In the genomic region with DNA sequence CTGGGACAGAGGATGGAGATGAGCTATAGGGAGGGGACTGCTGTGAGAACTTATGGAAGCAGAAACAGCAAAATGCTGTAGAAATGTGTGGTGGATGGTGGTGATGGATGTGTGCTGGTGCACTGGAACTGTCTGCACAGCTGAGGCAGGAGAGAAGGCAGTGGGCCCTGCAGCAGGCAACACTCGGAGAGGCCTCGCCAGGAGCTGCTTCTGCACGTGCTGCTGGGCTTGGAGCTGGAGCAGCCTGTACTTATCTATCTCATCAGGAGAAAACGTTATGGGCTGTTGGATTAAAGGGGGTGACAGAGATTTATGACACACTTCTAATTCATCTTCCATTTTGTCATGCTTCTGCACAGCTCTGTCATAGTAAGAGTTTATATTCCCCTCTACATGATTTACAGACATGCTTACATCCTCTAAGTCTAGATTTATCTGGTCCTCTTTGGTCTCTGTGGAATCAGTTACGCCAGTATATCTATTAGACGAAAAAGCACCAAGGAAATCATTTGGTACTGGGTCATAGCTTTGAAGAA, we compare ENCODE assay signal across 21 mouse cellular contexts.
DNase-seq lines count a peak whose midpoint lies in the region; ATAC-seq and TF ChIP-seq lines count a peak whose summit lies in the region.
"Had no signal": no experiment of that assay in that cellular context is flagged by ENCODE, and none has a peak within 500 bp of the region (broad histone marks: within the 10 kb centered on the region; RNA-seq: fewer than 3 reads in every experiment).

No protein-coding gene starts in this region.

- H3K9ac ChIP-seq in kidney, postnatal 0 days (ENCODE audit: low read depth, low read length): no peak overlapping the region
- no peak overlapping the region for H3K9ac ChIP-seq in kidney, embryonic 16.5 days (replicated peaks; ENCODE audit: low read length)
- H3K9ac ChIP-seq in hindbrain, embryonic 14.5 days: no peak overlapping the region
- no peak overlapping the region for H3K9ac ChIP-seq in neural tube, embryonic 15.5 days (replicated peaks)
- H3K9ac ChIP-seq: embryonic facial prominence, embryonic 15.5 days had no signal

- H3K27ac ChIP-seq in kidney, postnatal 0 days: no peak overlapping the region
- H3K27ac ChIP-seq in kidney, embryonic 16.5 days (ENCODE audit: low read length): no peak overlapping the region
- H3K27ac ChIP-seq in hindbrain, embryonic 14.5 days: no peak overlapping the region
- no peak overlapping the region for H3K27ac ChIP-seq in neural tube, embryonic 15.5 days (replicated peaks)
- H3K27ac ChIP-seq: embryonic facial prominence, embryonic 15.5 days; forebrain, embryonic 10.5 days; gastrocnemius, adult 2 months; heart, embryonic 10.5 days had no signal

- no peaks in the 10 kb centered on the region for H3K36me3 ChIP-seq in kidney, postnatal 0 days (ENCODE audit: insufficient read depth, low read length)
- H3K36me3 ChIP-seq in kidney, embryonic 16.5 days (ENCODE audit: insufficient read depth, low read length): no peaks in the 10 kb centered on the region
- no peaks in the 10 kb centered on the region for H3K36me3 ChIP-seq in hindbrain, embryonic 14.5 days (replicated peaks; ENCODE audit: control insufficient read depth, insufficient read depth)
- H3K36me3 ChIP-seq in neural tube, embryonic 15.5 days: no peaks in the 10 kb centered on the region
- H3K36me3 ChIP-seq: embryonic facial prominence, embryonic 15.5 days; forebrain, embryonic 10.5 days; heart, embryonic 10.5 days had no signal

- no peak for TF ChIP-seq CTCF in kidney, postnatal 0 days (IDR thresholded peaks at IDR 0.05; ENCODE audit: low read depth)

- H3K4me2 ChIP-seq in kidney, postnatal 0 days (ENCODE audit: low read length): no peak overlapping the region
- no peak overlapping the region for H3K4me2 ChIP-seq in kidney, embryonic 16.5 days (replicated peaks; ENCODE audit: low read depth, low read length)
- no peak overlapping the region for H3K4me2 ChIP-seq in hindbrain, embryonic 14.5 days (replicated peaks)
- no peak overlapping the region for H3K4me2 ChIP-seq in neural tube, embryonic 15.5 days
- H3K4me2 ChIP-seq: embryonic facial prominence, embryonic 15.5 days had no signal

- H3K27me3 ChIP-seq in kidney, postnatal 0 days (ENCODE audit: insufficient read depth, low read length): no peaks in the 10 kb centered on the region
- no peaks in the 10 kb centered on the region for H3K27me3 ChIP-seq in kidney, embryonic 16.5 days (ENCODE audit: insufficient read depth, low read length)
- no peaks in the 10 kb centered on the region for H3K27me3 ChIP-seq in hindbrain, embryonic 14.5 days (ENCODE audit: control insufficient read depth, insufficient read depth, low read length)
- no peaks in the 10 kb centered on the region for H3K27me3 ChIP-seq in neural tube, embryonic 15.5 days (replicated peaks)
- H3K27me3 ChIP-seq: embryonic facial prominence, embryonic 15.5 days had no signal

- no peak overlapping the region for H3K4me3 ChIP-seq in kidney, postnatal 0 days (replicated peaks; ENCODE audit: low read depth, low read length)
- no peak overlapping the region for H3K4me3 ChIP-seq in kidney, embryonic 16.5 days (ENCODE audit: low read length)
- H3K4me3 ChIP-seq in hindbrain, embryonic 14.5 days (replicated peaks; ENCODE audit: low read length): no peak overlapping the region
- no peak overlapping the region for H3K4me3 ChIP-seq in neural tube, embryonic 15.5 days (replicated peaks)
- H3K4me3 ChIP-seq: embryonic facial prominence, embryonic 15.5 days; erythroblast, embryonic 14.5 days; forebrain, embryonic 10.5 days; gastrocnemius, adult 2 months; heart, embryonic 10.5 days had no signal

- no peaks in the 10 kb centered on the region for H3K4me1 ChIP-seq in kidney, postnatal 0 days (replicated peaks; ENCODE audit: insufficient read depth, low read length)
- H3K4me1 ChIP-seq in kidney, embryonic 16.5 days (ENCODE audit: insufficient read depth, low read length): no peaks in the 10 kb centered on the region
- no peaks in the 10 kb centered on the region for H3K4me1 ChIP-seq in hindbrain, embryonic 14.5 days (replicated peaks; ENCODE audit: control insufficient read depth, insufficient read depth, low read length)
- H3K4me1 ChIP-seq in neural tube, embryonic 15.5 days: no peaks in the 10 kb centered on the region
- H3K4me1 ChIP-seq: embryonic facial prominence, embryonic 15.5 days; forebrain, embryonic 10.5 days; heart, embryonic 10.5 days had no signal

- WGBS in kidney, postnatal 0 days: 37% methylated on average over 6 of the region's 6 CpGs
- WGBS in kidney, embryonic 16.5 days: 30% methylated on average over 6 of the region's 6 CpGs
- 68% methylated on average over 6 of the region's 6 CpGs for WGBS in hindbrain, embryonic 14.5 days
- 52% methylated on average over 6 of the region's 6 CpGs for WGBS in neural tube, embryonic 15.5 days

- peak; percentile 0 for DNase-seq in kidney, postnatal 0 days (ENCODE audit: low spot score)
- no peak for DNase-seq in hindbrain, embryonic 14.5 days (ENCODE audit: low spot score)
- DNase-seq in mesoderm, embryonic 11.5 days (ENCODE audit: low read depth, low spot score): peak; percentile 25
- DNase-seq in layer of hippocampus, postnatal 10 days (ENCODE audit: low spot score in 2 of 2): no peak
- DNase-seq in liver: no peak
- DNase-seq: adrenal gland, postnatal 10 days; cerebellum, adult 11 months; cerebellum, adult 8-10 months; cerebellum, postnatal 14 days; embryo, embryonic 11 days; gastrocnemius, adult 2 months; gastrocnemius, postnatal 25 days; heart, postnatal 10 days; heart, postnatal 4 days had no signal

- no peak for ATAC-seq in kidney, postnatal 0 days (replicated peaks; ENCODE audit: low FRiP score, low read depth)
- ATAC-seq in kidney, embryonic 16.5 days (ENCODE audit: low FRiP score, low TSS enrichment): no peak
- peak; percentile 55; the same call in 1 of the 2 replicates for ATAC-seq in hindbrain, embryonic 14.5 days (ENCODE audit: low FRiP score)
- ATAC-seq in neural tube, embryonic 15.5 days (ENCODE audit: low FRiP score): 0 out of 2 replicates have a peak, but pooled peaks have one; percentile 41
- ATAC-seq: forebrain, embryonic 14.5 days had no signal

- H3K9me3 ChIP-seq in kidney, postnatal 0 days (replicated peaks; ENCODE audit: low read length): no peaks in the 10 kb centered on the region
- no peaks in the 10 kb centered on the region for H3K9me3 ChIP-seq in kidney, embryonic 16.5 days (ENCODE audit: low read length)
- no peaks in the 10 kb centered on the region for H3K9me3 ChIP-seq in hindbrain, embryonic 14.5 days (ENCODE audit: control insufficient read depth, low read length)
- H3K9me3 ChIP-seq in neural tube, embryonic 15.5 days (replicated peaks): no peaks in the 10 kb centered on the region
- H3K9me3 ChIP-seq: embryonic facial prominence, embryonic 15.5 days; forebrain, embryonic 10.5 days; heart, embryonic 10.5 days had no signal

Comparison
In these comparisons a context has a peak if more than half of its experiments do, and no peak if none do; other contexts are left out.
1. ATAC-seq: peak in hindbrain, embryonic 14.5 days (single experiment) and neural tube, embryonic 15.5 days (single experiment); none in kidney, postnatal 0 days (single experiment) and kidney, embryonic 16.5 days (single experiment).
2. DNase-seq: peak in kidney, postnatal 0 days (single experiment) and mesoderm, embryonic 11.5 days (single experiment); none in hindbrain, embryonic 14.5 days (single experiment), layer of hippocampus, postnatal 10 days (0 of 2) and liver (single experiment).